Mouse (Mus musculus): Measurements from ENCODE around the gene Adtrp. TPM values are rescaled to one million over a fixed set of nuclear protein-coding genes. Genes with fewer than 3 reads are reported as not detected.

The Adtrp gene
- total RNA-seq, 2 experiments from 2014 or later = 0.32 TPM; not detected in 1

DNA sequence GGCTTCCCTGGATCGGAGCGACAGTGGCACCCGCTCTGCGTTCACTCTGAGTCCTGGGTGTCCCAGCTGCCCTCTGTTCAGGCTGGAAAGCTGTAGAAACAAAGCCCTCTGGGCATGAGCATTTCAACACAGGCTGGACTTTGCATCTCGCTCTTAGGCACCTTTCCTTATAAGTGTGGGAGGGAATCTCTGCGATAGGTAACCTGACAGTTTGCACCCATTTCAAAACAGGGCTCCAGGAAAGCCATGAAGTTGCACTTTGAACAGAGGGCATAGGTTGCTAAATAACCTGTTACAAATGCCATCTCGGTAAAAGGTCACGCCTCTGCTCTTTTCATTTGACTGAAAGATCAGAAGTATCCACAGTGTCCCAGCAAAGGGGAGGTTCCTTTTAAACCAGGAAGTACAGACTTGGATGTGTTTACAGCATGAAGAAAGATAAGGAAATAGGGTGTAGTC is 19.2 kb downstream of the Adtrp start:
- no peak for DNase-seq

GRCm38 (mm10) chr13:41827581-41827980 is 19.9 kb downstream of the Adtrp start:
- no peak for DNase-seq

- DNase-seq = no peak
These were observed 22.0 kb downstream of the Adtrp start for GRCm38 (mm10) chr13:41825379-41825966.

DNA sequence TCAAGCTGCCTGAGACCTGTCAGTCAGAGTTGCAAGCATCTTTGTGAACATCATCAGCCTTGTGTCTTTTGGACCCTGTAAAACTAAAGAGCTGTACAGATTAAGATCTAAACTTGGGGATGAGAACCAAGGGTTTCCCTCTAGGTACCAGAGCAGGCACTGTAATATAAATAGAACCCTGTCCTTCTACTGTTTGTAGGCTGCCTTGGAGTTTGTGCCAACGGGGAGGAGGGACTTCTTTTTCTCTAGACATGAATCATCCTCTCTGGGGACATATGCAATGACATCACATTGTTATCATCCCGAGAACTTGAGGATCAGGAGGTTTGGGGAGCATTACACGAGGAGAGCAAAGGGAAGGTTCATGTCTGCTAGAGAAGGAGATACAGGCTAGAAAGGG is 24.4 kb downstream of the Adtrp start:
- DNase-seq = no peak

DNA sequence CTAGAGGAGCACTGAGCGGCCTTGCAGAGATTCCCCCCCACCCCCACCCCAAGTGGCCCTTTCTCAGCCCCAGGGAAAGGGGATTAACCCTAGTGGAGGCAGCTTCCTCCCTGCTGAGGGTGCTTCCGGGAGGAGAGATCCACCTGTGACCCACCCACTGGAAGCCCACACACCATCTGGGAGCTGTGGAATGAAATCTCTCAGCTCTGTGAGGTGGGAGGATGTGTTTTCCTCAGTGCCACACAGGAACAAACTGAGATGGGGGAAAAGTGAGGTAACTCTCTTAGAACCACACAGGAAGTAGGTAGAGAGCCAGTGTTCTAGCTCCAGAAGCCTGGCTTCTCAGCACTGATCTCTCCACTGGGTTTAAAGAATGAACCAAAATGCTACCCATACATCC is 24.9 kb downstream of the Adtrp start:
- no peak for DNase-seq

DNA sequence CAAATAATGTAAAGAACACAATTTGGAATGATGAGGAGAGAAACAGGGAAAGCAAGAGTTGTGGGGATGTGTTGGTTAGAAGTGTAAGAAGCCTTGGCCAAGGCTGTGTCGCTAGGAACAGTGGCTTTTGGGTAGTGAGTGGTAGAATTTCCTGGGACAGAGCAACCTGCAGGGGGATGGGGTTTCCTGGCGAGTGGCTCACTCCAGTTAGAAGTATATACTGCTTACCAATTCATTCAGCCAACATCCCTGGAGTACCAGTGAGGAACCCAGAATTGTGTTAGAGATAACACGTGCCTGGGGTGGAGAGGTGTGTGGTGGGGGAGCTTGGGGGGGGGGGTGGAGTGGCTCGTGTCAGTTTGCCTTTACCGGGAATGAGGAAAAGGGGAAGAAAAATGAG is 25.4 kb downstream of the Adtrp start:
- no peak for DNase-seq

DNA sequence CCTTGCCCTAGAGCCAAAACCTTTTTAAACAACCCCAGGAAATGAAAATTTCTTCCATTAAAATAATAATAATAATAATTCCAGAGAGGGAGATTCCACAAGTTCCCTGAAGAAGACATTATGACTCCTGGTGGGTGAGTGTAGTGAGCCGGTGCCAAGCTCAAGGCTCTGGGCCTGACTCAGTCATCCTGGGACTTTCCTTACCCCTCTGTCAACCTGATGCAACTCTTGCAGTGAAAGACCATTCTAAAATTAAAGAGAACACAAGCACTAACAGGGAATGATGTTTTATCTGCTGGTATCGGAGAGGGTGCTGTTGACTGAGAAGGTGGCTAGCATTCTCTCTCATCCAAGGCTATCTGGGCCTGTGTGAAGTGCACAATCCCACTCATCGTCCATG is 26.5 kb downstream of the Adtrp start:
- no peak for DNase-seq

- no peak for DNase-seq
These were observed 27.6 kb downstream of the Adtrp start for GRCm38 (mm10) chr13:41819918-41820317.

- no peak for DNase-seq
These were observed 28.0 kb downstream of the Adtrp start for GRCm38 (mm10) chr13:41819484-41819883.

- DNase-seq = no peak
These were observed 29.9 kb downstream of the Adtrp start for GRCm38 (mm10) chr13:41817583-41817982.

GRCm38 (mm10) chr13:41816643-41817042 is 30.8 kb downstream of the Adtrp start:
- no peak for DNase-seq

GRCm38 (mm10) chr13:41810776-41811175 is 36.7 kb downstream of the Adtrp start:
- DNase-seq = no peak

GRCm38 (mm10) chr13:41807815-41808214 is 39.7 kb downstream of the Adtrp start:
- no peak for DNase-seq

DNA sequence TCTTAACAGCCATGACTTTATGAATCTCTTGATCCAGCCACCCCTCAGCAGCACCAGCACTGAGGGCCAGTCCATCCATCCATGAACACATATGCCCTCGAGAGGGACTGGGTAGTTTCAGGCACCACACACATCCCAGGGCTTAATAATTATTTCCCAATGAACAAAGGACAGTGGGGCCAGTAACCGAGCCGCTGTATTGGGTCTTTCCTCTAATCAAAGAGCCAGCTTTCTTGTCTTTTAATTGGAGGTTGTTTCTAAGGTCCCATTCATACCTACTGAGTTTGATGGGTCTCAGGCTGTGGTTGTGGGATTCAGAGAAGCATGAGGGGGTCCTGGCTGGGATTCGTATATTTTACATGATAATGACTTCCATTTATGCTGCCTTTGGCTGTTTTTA is 40.2 kb downstream of the Adtrp start:
- DNase-seq = no peak

DNA sequence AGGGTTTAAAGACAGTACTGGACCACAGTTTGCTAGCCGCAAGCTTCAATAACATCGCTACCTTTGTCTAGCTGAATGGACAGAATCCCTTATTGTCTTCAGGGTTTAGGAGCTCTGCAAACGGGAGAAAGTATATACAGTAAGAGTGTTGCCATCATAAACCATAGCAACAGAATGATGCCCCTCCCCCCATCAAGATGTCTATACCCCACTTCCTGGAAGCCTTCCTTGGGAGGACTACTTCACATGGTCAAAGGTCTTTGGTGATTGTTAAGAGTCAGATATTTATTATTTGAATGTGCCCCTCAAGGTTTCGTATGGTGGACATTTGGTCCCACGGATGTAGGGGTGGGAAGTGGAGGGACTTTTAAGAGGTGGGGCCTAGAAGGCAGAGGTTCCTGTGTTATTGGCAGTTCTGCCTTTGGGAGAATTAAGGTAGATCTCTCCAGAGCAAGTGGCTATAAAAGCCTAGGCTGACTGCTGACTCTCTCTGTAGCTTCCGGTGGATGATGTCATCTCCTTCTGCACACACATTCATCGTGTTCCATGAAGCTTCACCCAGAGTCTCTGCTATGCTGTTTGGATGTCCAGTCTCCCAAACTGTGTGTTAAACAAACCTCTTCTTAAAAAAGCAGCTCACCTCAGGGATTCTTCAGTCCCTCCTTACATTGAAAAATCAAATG is 42.2 kb downstream of the Adtrp start:
- no peak for DNase-seq

DNA sequence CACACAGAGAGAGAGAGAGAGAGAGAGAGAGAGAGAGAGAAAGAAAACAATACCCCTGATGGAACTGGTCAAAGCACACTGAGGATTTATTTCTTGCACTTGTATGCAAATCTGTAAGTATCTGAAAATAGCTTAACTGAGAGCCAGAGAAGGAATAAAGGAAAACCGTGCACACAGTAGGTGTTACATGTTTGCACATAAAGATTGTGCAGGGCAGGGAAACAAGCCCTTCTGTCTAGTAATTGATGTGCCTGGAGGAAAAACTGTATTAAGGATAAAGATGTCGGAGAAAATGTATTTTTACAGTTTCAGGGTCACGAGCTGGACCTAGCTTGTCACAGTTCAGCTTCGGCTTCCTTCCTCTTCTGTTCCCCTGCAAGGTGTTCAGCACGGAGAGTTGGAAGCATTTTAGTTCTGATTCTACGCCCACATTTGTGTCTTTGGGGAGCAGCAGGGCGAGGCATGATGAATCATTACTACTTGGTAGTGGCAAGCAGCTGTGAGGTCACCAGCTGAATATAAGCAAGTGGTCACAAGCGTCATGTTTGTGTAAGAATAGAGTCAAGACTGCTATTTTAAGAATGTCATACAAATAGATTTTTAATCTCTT is 43.7 kb downstream of the Adtrp start:
- DNase-seq = no peak

DNA sequence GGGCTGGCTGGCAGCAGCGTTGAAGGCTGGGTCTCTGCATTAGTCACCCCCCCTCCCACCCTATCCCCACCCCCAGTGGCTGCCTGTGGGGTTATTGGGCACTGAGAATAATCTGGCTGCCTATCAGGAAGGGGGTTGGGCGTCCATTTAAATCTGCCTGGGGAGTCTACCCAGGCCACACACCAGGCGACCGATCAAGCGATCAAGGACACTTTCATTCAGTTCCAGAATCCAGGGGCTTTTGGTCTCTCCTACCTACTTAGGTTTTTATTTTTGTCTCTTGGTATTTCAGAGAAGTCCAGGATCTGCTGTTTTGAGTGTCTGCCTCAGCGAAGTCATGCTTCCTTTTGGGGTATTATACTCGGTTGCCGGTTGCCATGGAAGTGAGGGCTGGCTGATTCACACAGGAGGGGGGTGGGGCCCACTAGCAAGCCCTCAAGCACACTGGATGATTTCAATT is 46.3 kb downstream of the Adtrp start:
- no peak for DNase-seq

GRCm38 (mm10) chr13:41792849-41793248 is 54.6 kb downstream of the Adtrp start:
- DNase-seq = no peak

GRCm38 (mm10) chr13:41787863-41788536 is 59.5 kb downstream of the Adtrp start:
- DNase-seq = no peak

DNA sequence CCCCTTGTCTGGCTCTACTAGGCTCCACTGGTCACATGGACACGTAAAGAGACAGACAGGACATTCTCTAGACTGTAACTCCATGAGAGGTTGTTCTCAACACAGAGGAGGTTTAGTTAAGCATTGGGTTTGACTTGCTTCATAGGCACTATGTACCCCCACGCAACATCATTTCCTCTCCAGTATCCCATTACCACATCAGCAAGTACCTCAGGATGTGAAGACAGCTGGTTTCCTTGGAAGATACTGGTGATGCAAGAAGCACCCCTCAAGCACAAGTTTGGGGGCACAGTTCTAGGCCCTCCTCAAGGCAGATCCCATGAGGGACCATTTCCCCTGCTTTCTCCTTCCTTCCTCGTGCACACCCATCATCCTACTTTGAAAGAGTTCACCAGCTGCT is 60.8 kb downstream of the Adtrp start:
- no peak for DNase-seq

DNA sequence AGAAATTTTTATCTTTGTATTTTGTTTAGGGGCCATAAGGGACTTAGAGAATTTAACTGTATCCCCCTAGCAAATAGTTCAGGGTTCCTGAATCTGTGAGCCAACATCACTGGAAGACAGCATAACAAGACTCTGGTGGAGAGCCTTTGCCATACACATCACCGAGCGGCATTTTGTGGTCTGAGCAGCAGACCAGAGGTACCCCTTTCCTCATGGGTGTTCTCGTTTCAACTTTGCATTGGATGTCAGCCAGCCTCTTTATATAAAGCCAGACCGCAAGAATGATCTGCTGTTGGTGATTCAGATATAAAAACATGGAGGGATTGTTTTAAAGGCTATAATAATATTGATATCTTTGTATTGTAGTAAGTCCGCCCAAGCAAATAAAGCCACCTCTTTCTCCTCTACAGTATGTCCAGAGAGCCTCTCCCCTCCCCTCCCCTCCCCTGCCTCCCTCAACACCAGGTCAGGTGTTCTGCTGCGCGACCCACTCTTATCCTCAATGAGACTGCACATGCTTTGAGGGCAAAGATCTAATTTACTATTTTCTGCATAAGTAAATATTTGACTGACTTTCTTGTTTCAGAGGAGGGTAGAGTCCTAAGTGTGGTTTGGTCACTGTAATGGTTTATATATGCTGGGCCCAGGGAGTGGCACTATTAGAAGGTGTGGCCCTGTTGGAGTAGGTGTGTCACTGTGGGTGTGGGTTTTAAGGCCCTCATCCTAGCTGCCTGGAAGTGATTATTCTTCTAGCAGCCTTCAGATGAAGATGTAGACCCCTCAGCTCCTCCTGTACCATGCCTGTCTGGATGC is 62.4 kb downstream of the Adtrp start:
- DNase-seq = no peak

DNA sequence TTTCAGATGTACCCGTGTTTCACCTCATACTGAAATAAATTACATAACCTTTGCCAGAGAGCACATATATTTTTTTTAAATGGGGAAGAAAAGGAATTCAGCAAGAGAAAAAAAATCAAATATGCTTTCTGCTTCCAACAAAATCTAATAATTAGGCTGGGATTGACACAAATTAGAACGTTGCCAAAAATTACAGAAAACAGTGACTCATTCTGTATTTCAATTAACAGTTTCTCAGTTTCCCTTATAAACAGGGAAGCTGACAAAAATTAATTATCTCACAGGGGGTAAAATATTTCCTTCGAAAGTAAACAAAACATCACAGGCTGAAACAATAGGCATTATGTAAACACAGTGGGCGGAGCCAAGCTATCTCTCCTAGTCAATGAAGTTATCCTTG is 67.2 kb downstream of the Adtrp start:
- no peak for DNase-seq

Measured in gastrocnemius, postnatal 25 days (tissue).